Mouse (Mus musculus) CH12.LX (cell line): ENCODE measurements around the gene Olfr1472.

Source experiments
- CHD1 ChIP-seq: IDR thresholded peaks from 2 replicates; pipeline ENCODE4 v1.6.1; 2012; ENCODE audit warnings: low read depth, low read length, improper control_type of control experiment, inconsistent platforms
- CTCF ChIP-seq, 2 experiments: IDR thresholded peaks in 1 of 2; conservative IDR thresholded peaks in 1 of 2; 2 replicates each; pipeline ENCODE4 v1.5.1; 2011 to 2012; ENCODE audit warnings: low read depth in 2 of 2, low read length in 2 of 2, improper control_type of control experiment in 1 of 2, inconsistent platforms in 1 of 2, mild to moderate bottlenecking in 1 of 2, moderate library complexity in 1 of 2
- EP300 ChIP-seq: IDR thresholded peaks from 2 replicates; pipeline ENCODE4 v1.6.1; 2011; ENCODE audit warnings: low read length, improper control_type of control experiment
- GABPA ChIP-seq: IDR thresholded peaks from 2 replicates; pipeline ENCODE4 v1.6.1; 2012; ENCODE audit warnings: low read depth, low read length, improper control_type of control experiment, inconsistent platforms; ENCODE audit not compliant: insufficient replicate concordance
- JUND ChIP-seq: conservative IDR thresholded peaks from 2 replicates; pipeline ENCODE4 v1.6.1; 2011; ENCODE audit warnings: low read depth, low read length, improper control_type of control experiment
- MXI1 ChIP-seq: IDR thresholded peaks from 2 replicates; pipeline ENCODE4 v1.6.1; 2011; ENCODE audit warnings: mild to moderate bottlenecking, low read depth, low read length, improper control_type of control experiment
- POLR2A ChIP-seq: IDR thresholded peaks from 2 replicates; pipeline ENCODE4 v1.6.1; 2011; ENCODE audit warnings: low read depth, mild to moderate bottlenecking, improper control_type of control experiment, low read length
- RAD21 ChIP-seq: IDR thresholded peaks from 2 replicates; pipeline ENCODE4 v1.6.1; 2011; ENCODE audit warnings: low read depth, mild to moderate bottlenecking, low read length, improper control_type of control experiment, moderate library complexity
- ZC3H11A ChIP-seq: IDR thresholded peaks from 2 replicates; pipeline ENCODE4 v1.6.1; 2012; ENCODE audit warnings: low read depth, mild to moderate bottlenecking, inconsistent platforms, low read length, improper control_type of control experiment
- ZNF384 ChIP-seq: IDR thresholded peaks from 2 replicates; pipeline ENCODE4 v1.6.1; 2012; ENCODE audit warnings: low read depth, low read length, improper control_type of control experiment, inconsistent platforms

DNA sequence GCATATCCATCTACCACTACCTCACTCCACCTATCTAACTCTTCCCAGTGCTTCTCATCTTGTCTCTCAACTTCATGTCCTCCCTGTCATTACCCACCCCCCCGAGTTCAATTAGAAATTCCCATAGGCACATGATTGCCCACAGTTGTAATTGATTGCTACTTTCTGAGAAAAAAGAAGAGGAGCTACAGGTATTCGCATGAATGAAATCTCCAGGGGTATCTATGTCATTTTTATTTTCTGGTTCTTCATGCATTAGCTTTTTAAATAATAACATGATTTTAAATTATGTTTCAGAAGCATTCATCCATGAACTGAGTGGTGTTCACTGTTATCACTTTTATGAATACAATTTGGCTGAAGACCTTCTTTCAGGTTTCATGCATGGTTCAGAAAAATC, 48.3 kb downstream of the Olfr1472 start, which contains the start of gene Olfr1469:
- TF ChIP-seq CTCF (conservative IDR thresholded peaks at IDR 0.05 in 1 of 2, IDR thresholded peaks at IDR 0.05 in 1 of 2; ENCODE audit: low read depth in 2 of 2, low read length in 2 of 2) (no peak), ZC3H11A (no peak), EP300 (no peak), CHD1 (no peak), ZNF384 (no peak), RAD21 (no peak), MXI1 (no peak), GABPA (no peak), JUND (no peak), POLR2A (no peak)
